Mouse (Mus musculus) C2C12 (cell line): ENCODE data around the gene Gm3187. TPM values are rescaled to one million over a fixed set of nuclear protein-coding genes. Genes with fewer than 3 reads are reported as not detected.
"Not testable (repeated sequence)": the region's sequence is repeated elsewhere in the genome, so short reads cannot be mapped to it uniquely, and the experiment has no call there.

Experiments
- H3K27me3 ChIP-seq: one replicate; pipeline ENCODE4 v1.6.1; 2011; ENCODE audit not compliant: control insufficient read depth, insufficient read depth, insufficient read length
- H3K36me3 ChIP-seq: one replicate; pipeline ENCODE4 v1.6.1; 2011; ENCODE audit not compliant: control insufficient read depth, insufficient read depth
- H3K4me3 ChIP-seq: one replicate; pipeline ENCODE4 v1.5.1; 2011; ENCODE audit warnings: mild to moderate bottlenecking, control low read depth; ENCODE audit not compliant: poor library complexity, insufficient read depth, severe bottlenecking
- H3K79me2 ChIP-seq: one replicate; pipeline ENCODE4 v1.6.1; 2011; ENCODE audit not compliant: control insufficient read depth, insufficient read depth
- H3K79me3 ChIP-seq: one replicate; pipeline ENCODE4 v1.6.1; 2011; ENCODE audit warnings: low read depth, control low read depth
- H3ac ChIP-seq: one replicate; pipeline ENCODE3; 2011; ENCODE audit warnings: low read depth; ENCODE audit not compliant: control insufficient read depth, insufficient read length
- long read RNA-seq, 2 experiments: library from polyadenylated mRNA; unstranded; transcript quantifications; one replicate each; pipeline ENCODE4 v2.0.0; 2019 to 2020
- polyA plus RNA-seq: library from polyadenylated mRNA; unstranded; fragments of >200 nt; fragmentation: generic; extraction: Trizol; gene quantifications from one replicate; pipeline ENCODE4 v1.2.1, GENCODE M21; 2012; ENCODE audit warnings: missing spikeins

Gene Gm3187
- not detected for polyA plus RNA-seq
- long read RNA-seq, experiment 1 = 0 reads
- long read RNA-seq, experiment 2 = 0 reads

- H3K4me3 ChIP-seq, H3K27me3 ChIP-seq, H3K79me2 ChIP-seq, H3K79me3 ChIP-seq, H3ac ChIP-seq, H3K36me3 ChIP-seq: not testable (repeated sequence)
Observed at GRCm38 (mm10) chr14:5483907-5484306, at the start of gene Gm3187. Gm3187 (plus strand) TSS chr14:5484207.

GRCm38 (mm10) chr14:5455367-5455766 is 28.6 kb upstream of the Gm3187 start, which contains the start of gene Gm3194:
Gm3194 (minus strand) TSS chr14:5455467.
- not testable (repeated sequence) for H3K79me3 ChIP-seq, H3K79me2 ChIP-seq, H3K27me3 ChIP-seq, H3ac ChIP-seq, H3K36me3 ChIP-seq, H3K4me3 ChIP-seq

GRCm38 (mm10) chr14:5460469-5460868 is 23.5 kb upstream of the Gm3187 start:
- not testable (repeated sequence) for H3K79me3 ChIP-seq, H3K4me3 ChIP-seq, H3K36me3 ChIP-seq, H3ac ChIP-seq, H3K27me3 ChIP-seq, H3K79me2 ChIP-seq

- H3ac ChIP-seq, H3K4me3 ChIP-seq, H3K27me3 ChIP-seq, H3K79me3 ChIP-seq, H3K36me3 ChIP-seq, H3K79me2 ChIP-seq: not testable (repeated sequence)
Observed at GRCm38 (mm10) chr14:5477730-5478129, 6.3 kb upstream of the Gm3187 start, which contains the start of gene Gm8246. Gm8246 (minus strand) TSS chr14:5477830.

- H3K27me3 ChIP-seq, H3ac ChIP-seq, H3K79me3 ChIP-seq: not testable (repeated sequence)
Observed at GRCm38 (mm10) chr14:5501374-5501773, 17.4 kb downstream of the Gm3187 start, which contains the start of gene Gm3488. Gm3488 (plus strand) TSS chr14:5501674.

GRCm38 (mm10) chr14:5538196-5538595 is 54.2 kb downstream of the Gm3187 start, which contains the start of gene Gm3532:
Gm3532 (plus strand) TSS chr14:5538496.
- not testable (repeated sequence) for H3K79me2 ChIP-seq, H3K27me3 ChIP-seq, H3ac ChIP-seq, H3K4me3 ChIP-seq, H3K36me3 ChIP-seq, H3K79me3 ChIP-seq

More at GRCm38 (mm10) chr14:5501374-5501773, 17.4 kb downstream of the Gm3187 start, which contains the start of gene Gm3488:
- H3K79me2 ChIP-seq, H3K36me3 ChIP-seq, H3K4me3 ChIP-seq: not testable (repeated sequence)

Other genes starting within 250 kb of the Gm3187 start
- gene Gm3526, start 223.6 kb upstream of the Gm3187 start, polyA plus RNA-seq = not detected
- gene Gm3542, start 149.3 kb upstream of the Gm3187 start, polyA plus RNA-seq = not detected
- not detected for gene Gm3500, start 95.2 kb upstream of the Gm3187 start, polyA plus RNA-seq
- gene Gm3194, start 28.7 kb upstream of the Gm3187 start, polyA plus RNA-seq = not detected
- gene Gm8246, start 6.4 kb upstream of the Gm3187 start, polyA plus RNA-seq = not detected
- gene Gm3488, start 17.5 kb downstream of the Gm3187 start, polyA plus RNA-seq = not detected
- gene Gm3532, start 54.3 kb downstream of the Gm3187 start, polyA plus RNA-seq = 0.02 TPM
- gene Gm8265, start 148.8 kb downstream of the Gm3187 start, polyA plus RNA-seq = not detected
- not detected for gene Gm9603, start 203.2 kb downstream of the Gm3187 start, polyA plus RNA-seq